Mouse (Mus musculus) stomach, embryonic 15.5 days (tissue): ENCODE data around the gene Ndufs8. TPM values are rescaled to one million over a fixed set of nuclear protein-coding genes. Genes with fewer than 3 reads are reported as not detected.
"Not testable (repeated sequence)": the region's sequence is repeated elsewhere in the genome, so short reads cannot be mapped to it uniquely, and the experiment has no call there.

ENCODE experiments used
- ATAC-seq: fragments of 200-750 bp; cut with Nextera tagmentation; 2 replicates; pipeline ENCODE4 v1.8.0; 2017; ENCODE audit warnings: low read depth, moderate number of reproducible peaks, moderate TSS enrichment; ENCODE audit not compliant: insufficient read depth, low FRiP score
- H3K27ac ChIP-seq: fragments of 300-500 bp; sonication (generic); 2 replicates; pipeline ENCODE4 v1.5.1; 2015; ENCODE audit warnings: mild to moderate bottlenecking, inconsistent platforms
- H3K27me3 ChIP-seq: fragments of 300-500 bp; sonication (generic); replicated peaks from 2 replicates; pipeline ENCODE4 v1.6.1; 2015; ENCODE audit warnings: inconsistent platforms
- H3K36me3 ChIP-seq: fragments of 300-500 bp; sonication (generic); 2 replicates; pipeline ENCODE4 v1.6.1; 2015; ENCODE audit warnings: inconsistent platforms
- H3K4me1 ChIP-seq: fragments of 300-500 bp; sonication (generic); 2 replicates; pipeline ENCODE4 v1.6.1; 2015; ENCODE audit warnings: inconsistent platforms
- H3K4me2 ChIP-seq: fragments of 300-500 bp; sonication (generic); 2 replicates; pipeline ENCODE4 v1.6.1; 2015; ENCODE audit warnings: mild to moderate bottlenecking, inconsistent platforms
- H3K4me3 ChIP-seq: fragments of 300-500 bp; sonication (generic); replicated peaks from 2 replicates; pipeline ENCODE4 v1.5.1; 2015; ENCODE audit warnings: inconsistent platforms
- H3K9ac ChIP-seq: fragments of 300-500 bp; sonication (generic); 2 replicates; pipeline ENCODE4 v1.6.1; 2015; ENCODE audit warnings: inconsistent platforms
- H3K9me3 ChIP-seq: fragments of 300-500 bp; sonication (generic); 2 replicates; pipeline ENCODE4 v1.6.1; 2016; ENCODE audit warnings: inconsistent platforms
- WGBS: fragments of 180-500 bp; shearing (Covaris S2); methylation state at CpG from one replicate; pipeline ENCODE4 v1.1.7; 2015; 5-methylcytosine and 5-hydroxymethylcytosine counted together
- polyA plus RNA-seq: library from polyadenylated mRNA; unstranded; fragments of >200 nt; fragmentation: Nextera tagmentation; extraction: Ambion mirVana; gene quantifications from 2 replicates; pipeline ENCODE4 v1.2.1, GENCODE M21; 2015

Gene Ndufs8
- 312 and 320 TPM in 2 replicates for polyA plus RNA-seq

DNA sequence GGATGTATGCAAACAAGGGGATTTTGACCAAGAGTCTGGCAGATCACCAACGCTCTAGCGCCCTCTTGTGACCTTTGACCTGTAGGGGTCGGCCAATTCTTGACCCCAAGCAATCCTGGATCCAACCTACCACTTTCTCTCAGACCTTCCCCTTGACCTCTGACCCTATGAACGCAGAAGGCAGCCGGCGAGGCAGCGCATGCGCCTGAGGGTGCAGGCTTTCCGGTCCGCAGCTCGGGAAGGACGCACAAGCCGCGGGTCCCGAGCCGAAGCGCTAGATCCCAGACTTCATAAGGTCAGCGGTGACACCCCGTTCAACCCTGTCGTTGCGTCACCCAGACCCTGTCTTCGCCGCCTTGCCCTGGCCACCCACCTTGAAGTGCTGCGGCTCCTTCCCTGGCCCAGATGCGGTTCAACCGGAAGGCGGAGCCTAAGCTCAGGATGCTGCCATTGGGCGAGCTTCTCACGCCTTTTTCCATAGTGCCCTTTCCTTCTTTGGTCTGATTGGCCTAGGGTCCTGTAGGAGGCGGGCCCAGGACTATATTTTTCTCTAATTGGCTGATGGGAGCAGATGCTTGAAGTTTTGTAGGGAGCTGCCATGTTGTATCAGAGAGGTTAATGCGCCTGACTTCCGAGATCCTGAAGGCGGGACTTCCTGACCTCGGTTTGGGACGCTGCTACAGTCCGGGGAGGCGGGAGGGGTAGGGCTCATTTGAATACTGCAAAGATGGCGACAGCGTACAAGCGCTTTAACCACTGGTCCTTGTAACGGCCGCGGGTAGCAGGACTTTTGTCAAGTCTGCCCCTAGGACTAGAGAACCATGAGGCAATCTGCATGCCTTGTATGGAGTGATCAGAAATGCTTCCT is at the start of gene Ndufs8:
Gene Ndufs8 (minus strand): TSS at position 438 of the 868 bp plus-strand sequence.
- Histone ChIP-seq H3K27me3 (no peaks in the 10 kb centered on the region), H3K9me3 (no peaks in the 10 kb centered on the region), H3K4me1 (peaks cover 20% of the 10 kb centered on the region), H3K4me3 (peak within 1 kb of the TSS; percentile 78), H3K9ac (peak within 1 kb of the TSS; percentile 53; the same call in 1 of the 2 replicates), H3K36me3 (peaks cover 18% of the 10 kb centered on the region), H3K27ac (peak within 1 kb of the TSS; percentile 86), H3K4me2 (peak within 1 kb of the TSS; percentile 69)
- WGBS: under 1% methylated on average over 43 of the region's 43 CpGs
- ATAC-seq: peak; percentile 95

- ATAC-seq, H3K27me3 ChIP-seq, H3K4me1 ChIP-seq, H3K9ac ChIP-seq, H3K4me3 ChIP-seq, H3K36me3 ChIP-seq, H3K4me2 ChIP-seq, H3K9me3 ChIP-seq, H3K27ac ChIP-seq: not testable (repeated sequence)
- 85% methylated on average over 6 of the region's 6 CpGs for WGBS
These were observed 49.2 kb upstream of the Ndufs8 start for GRCm38 (mm10) chr19:3961805-3962204.

DNA sequence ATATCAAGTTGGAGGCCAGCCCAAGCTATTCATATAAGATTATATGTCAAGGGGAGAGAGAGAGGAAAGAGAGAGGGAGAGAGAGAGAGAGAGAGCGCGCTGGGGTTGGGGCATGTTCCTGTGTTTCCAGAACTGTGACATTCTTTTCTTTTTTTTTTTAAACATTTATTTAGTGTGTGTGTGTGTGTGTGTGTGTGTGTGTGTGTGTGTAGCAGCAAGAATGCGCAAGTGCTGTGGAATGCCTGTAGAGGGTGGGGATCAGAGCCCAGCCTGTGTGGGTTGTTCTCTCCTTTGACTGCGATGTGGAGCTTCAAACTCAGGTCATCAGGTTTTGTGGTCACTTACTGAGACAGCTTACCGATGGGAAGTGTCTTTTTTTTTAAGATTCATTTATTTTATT is 47.6 kb upstream of the Ndufs8 start:
- no peak overlapping the region for H3K9ac ChIP-seq
- WGBS: 80% methylated on average over 5 of the region's 5 CpGs
- no peaks in the 10 kb centered on the region for H3K36me3 ChIP-seq
- no peak for ATAC-seq
- H3K4me3 ChIP-seq: no peak overlapping the region
- H3K27me3 ChIP-seq: no peaks in the 10 kb centered on the region
- no peak overlapping the region for H3K27ac ChIP-seq
- H3K4me2 ChIP-seq: no peak overlapping the region
- H3K4me1 ChIP-seq: no peaks in the 10 kb centered on the region
- no peaks in the 10 kb centered on the region for H3K9me3 ChIP-seq

DNA sequence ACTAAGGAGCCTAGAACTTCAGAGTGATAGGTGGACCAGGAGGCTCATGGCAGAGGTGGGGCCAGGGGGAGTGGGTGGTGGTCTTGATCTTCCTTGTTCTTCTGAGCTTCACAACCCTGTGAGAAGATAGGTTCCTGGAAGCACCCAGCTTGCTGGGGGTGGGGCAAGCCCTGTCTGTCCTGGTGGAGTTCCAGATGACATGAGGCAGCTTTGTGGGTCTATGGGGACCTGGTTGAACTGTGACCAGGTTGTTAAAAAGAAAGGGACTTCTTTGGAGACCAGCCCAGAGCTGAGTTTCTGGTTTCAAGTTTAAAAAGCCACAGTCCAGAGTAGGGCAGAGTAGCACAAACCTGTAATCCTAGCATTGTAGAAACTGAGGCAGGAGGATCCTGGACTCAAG is 46.5 kb upstream of the Ndufs8 start:
- H3K9ac ChIP-seq: no peak overlapping the region
- H3K36me3 ChIP-seq: no peaks in the 10 kb centered on the region
- H3K4me3 ChIP-seq: no peak overlapping the region
- no peaks in the 10 kb centered on the region for H3K27me3 ChIP-seq
- no peaks in the 10 kb centered on the region for H3K4me1 ChIP-seq
- H3K4me2 ChIP-seq: no peak overlapping the region
- no peak overlapping the region for H3K27ac ChIP-seq
- ATAC-seq: no peak
- no peaks in the 10 kb centered on the region for H3K9me3 ChIP-seq

- no peaks in the 10 kb centered on the region for H3K36me3 ChIP-seq
- no peaks in the 10 kb centered on the region for H3K9me3 ChIP-seq
- no peak within 1 kb of the TSS for H3K27ac ChIP-seq
- H3K27me3 ChIP-seq: no peaks in the 10 kb centered on the region
- no peak within 1 kb of the TSS for H3K4me2 ChIP-seq
- H3K4me3 ChIP-seq: no peak within 1 kb of the TSS
- no peak within 1 kb of the TSS for H3K9ac ChIP-seq
- no peak for ATAC-seq
- WGBS: 65% methylated on average over 4 of the region's 4 CpGs
- no peaks in the 10 kb centered on the region for H3K4me1 ChIP-seq
These were observed 45.9 kb upstream of the Ndufs8 start, which contains the start of gene Aldh3b3 for GRCm38 (mm10) chr19:3958470-3958869. Gene Aldh3b3 (plus strand): TSS chr19:3958645.

DNA sequence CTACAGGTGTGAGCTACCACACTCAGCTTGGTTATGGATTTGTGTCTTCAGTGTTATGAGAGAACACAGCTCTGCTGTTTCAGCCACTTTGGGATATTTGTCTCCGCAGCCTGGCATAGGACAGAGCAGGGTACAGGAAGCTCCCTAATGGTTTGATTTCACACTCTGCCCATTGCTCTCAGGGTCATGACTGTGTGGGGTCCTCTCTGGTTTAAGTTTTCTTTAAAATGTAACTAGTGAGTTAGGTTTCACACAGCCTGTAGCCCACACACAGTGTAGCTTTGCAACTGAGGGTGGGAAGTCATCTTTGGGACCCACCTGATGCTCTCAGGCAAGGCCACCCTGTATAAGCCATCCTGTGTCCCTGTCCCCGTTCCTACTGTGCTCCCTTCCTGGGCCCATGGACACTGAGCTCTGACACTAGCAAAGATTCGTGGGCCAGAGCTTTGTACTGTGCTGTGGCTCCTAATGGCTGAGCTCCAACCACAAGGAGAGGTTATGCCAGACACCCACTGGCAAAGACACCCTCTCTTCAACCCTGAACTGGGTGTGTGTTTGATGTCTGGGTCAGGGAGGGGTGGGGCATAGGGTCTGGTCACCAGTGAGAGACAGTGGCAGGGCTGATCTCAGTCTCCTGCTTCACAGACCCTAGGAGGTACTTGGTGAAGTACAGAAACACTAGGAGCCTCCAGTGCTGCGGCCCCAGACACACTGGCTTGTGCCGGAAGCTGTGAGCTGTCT is 44.9 kb upstream of the Ndufs8 start:
- 81% methylated on average over 5 of the region's 5 CpGs for WGBS
- H3K9me3 ChIP-seq, H3K4me1 ChIP-seq, H3K27ac ChIP-seq, H3K36me3 ChIP-seq, H3K4me3 ChIP-seq, ATAC-seq, H3K27me3 ChIP-seq, H3K9ac ChIP-seq, H3K4me2 ChIP-seq: not testable (repeated sequence)

- H3K4me2 ChIP-seq: no peak overlapping the region
- no peaks in the 10 kb centered on the region for H3K4me1 ChIP-seq
- H3K36me3 ChIP-seq: no peaks in the 10 kb centered on the region
- H3K9me3 ChIP-seq: no peaks in the 10 kb centered on the region
- 40% methylated on average over 4 of the region's 4 CpGs for WGBS
- H3K9ac ChIP-seq: no peak overlapping the region
- H3K27me3 ChIP-seq: no peaks in the 10 kb centered on the region
- H3K27ac ChIP-seq: no peak overlapping the region
- no peak overlapping the region for H3K4me3 ChIP-seq
- ATAC-seq: no peak
These were observed 43.2 kb upstream of the Ndufs8 start for GRCm38 (mm10) chr19:3955804-3956203.

DNA sequence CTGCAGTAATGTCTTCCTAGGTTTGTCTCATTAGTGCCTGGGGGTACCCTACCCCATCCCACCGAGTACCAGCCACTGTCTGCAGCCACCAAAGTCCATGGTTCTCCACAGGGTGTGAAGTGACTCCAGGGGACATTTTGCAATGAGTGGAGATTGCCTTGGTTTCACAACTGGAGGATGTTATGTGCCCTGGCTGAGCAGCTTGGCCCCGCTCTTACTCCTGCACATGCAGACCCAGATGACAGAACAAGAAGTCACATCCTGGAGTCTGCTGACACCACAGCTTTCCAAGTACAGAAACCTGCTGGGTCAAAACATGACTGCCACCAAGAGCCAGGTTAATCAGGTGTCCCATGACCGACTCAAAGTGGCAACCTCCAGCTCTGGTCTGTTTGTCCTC is 42.5 kb upstream of the Ndufs8 start:
- no peaks in the 10 kb centered on the region for H3K27me3 ChIP-seq
- WGBS: 66% methylated on average over 3 of the region's 3 CpGs
- no peak overlapping the region for H3K27ac ChIP-seq
- H3K4me1 ChIP-seq: no peaks in the 10 kb centered on the region
- no peak for ATAC-seq
- H3K4me3 ChIP-seq: no peak overlapping the region
- no peak overlapping the region for H3K9ac ChIP-seq
- no peaks in the 10 kb centered on the region for H3K9me3 ChIP-seq
- no peak overlapping the region for H3K4me2 ChIP-seq
- no peaks in the 10 kb centered on the region for H3K36me3 ChIP-seq

GRCm38 (mm10) chr19:3952099-3952498 is 39.5 kb upstream of the Ndufs8 start:
- no peaks in the 10 kb centered on the region for H3K4me1 ChIP-seq
- H3K9me3 ChIP-seq: no peaks in the 10 kb centered on the region
- H3K27ac ChIP-seq: no peak overlapping the region
- H3K36me3 ChIP-seq: no peaks in the 10 kb centered on the region
- H3K9ac ChIP-seq: no peak overlapping the region
- H3K27me3 ChIP-seq: no peaks in the 10 kb centered on the region
- no peak for ATAC-seq
- H3K4me3 ChIP-seq: no peak overlapping the region
- H3K4me2 ChIP-seq: no peak overlapping the region
- 57% methylated on average over 1 of the region's 1 CpGs for WGBS

DNA sequence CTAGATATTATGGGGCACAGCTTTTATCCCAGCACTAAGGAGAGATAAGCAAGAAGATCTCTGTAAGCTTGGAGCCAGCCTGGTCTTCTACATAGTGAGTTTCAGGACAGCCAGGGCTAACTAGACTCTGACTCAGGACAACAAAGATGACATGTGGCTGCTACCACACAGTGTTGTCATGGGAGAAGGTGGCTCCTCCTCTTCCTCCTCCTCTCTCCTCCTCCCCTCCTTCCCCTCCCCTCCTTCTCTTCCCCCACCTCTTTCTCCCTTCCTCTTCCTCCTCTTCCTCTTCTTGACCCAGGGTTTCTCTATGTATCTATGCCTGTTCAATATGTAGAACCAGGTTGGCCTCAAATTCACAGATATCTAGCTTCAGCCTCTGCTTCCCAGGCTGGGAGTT is 38.9 kb upstream of the Ndufs8 start:
- Histone ChIP-seq H3K4me2 (no peak overlapping the region), H3K36me3 (no peaks in the 10 kb centered on the region), H3K9ac (no peak overlapping the region), H3K4me1 (no peaks in the 10 kb centered on the region), H3K9me3 (no peaks in the 10 kb centered on the region), H3K4me3 (no peak overlapping the region), H3K27me3 (no peaks in the 10 kb centered on the region), H3K27ac (no peak overlapping the region)
- no peak for ATAC-seq

- no peaks in the 10 kb centered on the region for H3K9me3 ChIP-seq
- no peaks in the 10 kb centered on the region for H3K4me1 ChIP-seq
- 73% methylated on average over 3 of the region's 3 CpGs for WGBS
- no peaks in the 10 kb centered on the region for H3K27me3 ChIP-seq
- H3K9ac ChIP-seq: no peak overlapping the region
- ATAC-seq: no peak
- no peak overlapping the region for H3K4me2 ChIP-seq
- no peaks in the 10 kb centered on the region for H3K36me3 ChIP-seq
- no peak overlapping the region for H3K27ac ChIP-seq
- H3K4me3 ChIP-seq: no peak overlapping the region
These were observed 37.8 kb upstream of the Ndufs8 start for GRCm38 (mm10) chr19:3950331-3950730.

DNA sequence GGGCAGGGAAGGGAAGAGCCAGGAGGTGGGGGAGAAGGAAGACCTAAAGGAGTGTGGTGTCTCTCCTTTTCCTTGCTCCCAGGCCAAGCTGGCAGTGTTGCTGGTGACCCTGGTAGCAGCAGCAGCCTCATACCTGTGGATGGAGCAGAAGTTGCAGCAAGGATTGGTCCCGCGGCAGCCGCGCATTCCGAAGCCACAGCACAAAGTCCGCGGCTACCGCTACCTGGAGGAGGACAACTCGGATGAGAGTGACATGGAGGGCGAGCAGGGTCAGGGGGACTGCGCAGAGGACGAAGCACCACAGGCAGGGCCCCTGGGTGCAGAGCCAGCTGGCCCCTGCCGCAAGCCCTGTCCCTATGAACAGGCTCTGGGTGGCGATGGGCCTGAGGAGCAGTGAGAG is 36.0 kb upstream of the Ndufs8 start:
- Histone ChIP-seq H3K36me3 (no peaks in the 10 kb centered on the region), H3K9me3 (no peaks in the 10 kb centered on the region), H3K4me1 (0 out of 2 replicates have a peak, but pooled peaks cover 2% of the 10 kb centered on the region), H3K27ac (no peak overlapping the region), H3K4me3 (no peak overlapping the region), H3K4me2 (no peak overlapping the region), H3K27me3 (no peaks in the 10 kb centered on the region), H3K9ac (no peak overlapping the region)
- WGBS: 68% methylated on average over 14 of the region's 14 CpGs
- ATAC-seq: no peak
